Mouse (Mus musculus): Measurements from ENCODE around the gene Chrdl2.

GRCm38 (mm10) chr7:100042120-100042519 is 36.1 kb downstream of the Chrdl2 start:
- TF ChIP-seq POLR2A (IDR thresholded peaks at IDR 0.05; ENCODE audit: extremely low read depth, insufficient read depth, low read length) (no peak), CTCF (IDR thresholded peaks at IDR 0.05; ENCODE audit: low read depth, low read length) (no peak)

Data from liver, adult 2 months (tissue).